Mouse (Mus musculus): ENCODE data around the gene Prkd3.

Prkd3 gene

GRCm38 (mm10) chr17:78999745-79000270, 20.8 kb downstream of the Prkd3 start:
- no peak for DNase-seq (ENCODE audit: low spot score)

- no peak for DNase-seq (ENCODE audit: low spot score)
Observed at GRCm38 (mm10) chr17:78999189-78999588, 21.4 kb downstream of the Prkd3 start.

- no peak for DNase-seq (ENCODE audit: low spot score)
Observed at GRCm38 (mm10) chr17:78998130-78998529, 22.5 kb downstream of the Prkd3 start.

- no peak for DNase-seq (ENCODE audit: low spot score)
Observed at GRCm38 (mm10) chr17:78994931-78995820, 25.4 kb downstream of the Prkd3 start.

- no peak for DNase-seq (ENCODE audit: low spot score)
Observed at GRCm38 (mm10) chr17:78994382-78994781, 26.2 kb downstream of the Prkd3 start.

GRCm38 (mm10) chr17:78993670-78994069, 26.9 kb downstream of the Prkd3 start:
- no peak for DNase-seq (ENCODE audit: low spot score)

- DNase-seq (ENCODE audit: low spot score), result no peak
Observed at GRCm38 (mm10) chr17:78992303-78993027, 28.2 kb downstream of the Prkd3 start.

GRCm38 (mm10) chr17:78991549-78991948, 29.1 kb downstream of the Prkd3 start:
- no peak for DNase-seq (ENCODE audit: low spot score)

GRCm38 (mm10) chr17:78989015-78989414, 31.6 kb downstream of the Prkd3 start:
- no peak for DNase-seq (ENCODE audit: low spot score)

GRCm38 (mm10) chr17:78983736-78984135, 36.9 kb downstream of the Prkd3 start:
- no peak for DNase-seq (ENCODE audit: low spot score)

GRCm38 (mm10) chr17:78983166-78983565, 37.5 kb downstream of the Prkd3 start:
- no peak for DNase-seq (ENCODE audit: low spot score)

- DNase-seq (ENCODE audit: low spot score), result no peak
Observed at GRCm38 (mm10) chr17:78968500-78968899, 52.1 kb downstream of the Prkd3 start.

- no peak for DNase-seq (ENCODE audit: low spot score)
Observed at GRCm38 (mm10) chr17:78966092-78966883, 54.3 kb downstream of the Prkd3 start.

GRCm38 (mm10) chr17:78964387-78964786, 56.2 kb downstream of the Prkd3 start:
- no peak for DNase-seq (ENCODE audit: low spot score)

GRCm38 (mm10) chr17:78959473-78959872, 61.1 kb downstream of the Prkd3 start:
- no peak for DNase-seq (ENCODE audit: low spot score)

GRCm38 (mm10) chr17:78953240-78953639, 67.4 kb downstream of the Prkd3 start:
- DNase-seq (ENCODE audit: low spot score), result no peak

- no peak for DNase-seq (ENCODE audit: low spot score)
Observed at GRCm38 (mm10) chr17:78952070-78952469, 68.5 kb downstream of the Prkd3 start.

- no peak for DNase-seq (ENCODE audit: low spot score)
Observed at GRCm38 (mm10) chr17:78951225-78951624, 69.4 kb downstream of the Prkd3 start.

GRCm38 (mm10) chr17:78942579-78942978, 78.0 kb downstream of the Prkd3 start:
- DNase-seq (ENCODE audit: low spot score), result no peak

- DNase-seq (ENCODE audit: low spot score), result no peak
Observed at GRCm38 (mm10) chr17:78938927-78939326, 81.7 kb downstream of the Prkd3 start.

GRCm38 (mm10) chr17:78937229-78937853, 83.3 kb downstream of the Prkd3 start:
- no peak for DNase-seq (ENCODE audit: low spot score)

Data from testis, postnatal 10 days (tissue).